Mouse (Mus musculus): Measurements from ENCODE around the gene Prss43. TPM values are rescaled to one million over a fixed set of nuclear protein-coding genes. Genes with fewer than 3 reads are reported as not detected.
"Not testable (repeated sequence)": the region's sequence is repeated elsewhere in the genome, so short reads cannot be mapped to it uniquely, and the experiment has no call there.

Prss43 gene
- polyA plus RNA-seq, 2 experiments = not detected

DNA sequence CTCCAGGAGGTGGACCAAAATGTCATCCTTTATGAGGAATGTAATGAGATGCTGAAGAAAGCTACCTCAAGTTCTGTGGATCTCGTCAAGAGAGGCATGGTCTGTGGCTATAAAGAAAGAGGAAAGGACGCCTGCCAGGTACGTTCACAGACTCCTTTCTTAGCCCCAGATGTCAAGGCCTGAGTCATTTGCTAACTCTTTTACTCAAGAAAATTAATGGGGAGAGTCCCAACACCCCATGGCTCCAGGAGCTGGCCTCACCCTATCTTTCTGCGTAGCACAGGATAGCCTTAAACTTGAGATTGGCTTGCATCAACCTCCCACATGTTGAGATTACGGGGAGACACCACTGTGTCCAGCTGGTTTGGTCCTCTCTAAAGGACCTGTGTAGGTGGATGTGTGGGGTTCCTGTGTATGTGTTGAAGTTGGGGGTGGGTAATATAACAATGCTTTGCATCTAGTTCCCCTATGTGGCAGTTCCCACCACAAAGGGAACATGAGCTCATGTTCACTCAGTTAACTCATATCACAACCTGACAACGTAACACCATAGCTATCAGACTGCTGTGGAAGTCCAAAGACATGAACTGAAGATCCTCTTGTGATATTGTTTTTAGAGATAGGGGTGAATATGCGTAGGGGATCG, 25.5 kb upstream of the Prss43 start:
- Histone ChIP-seq H3K4me1 (ENCODE audit: control insufficient read depth, insufficient read depth, low read length) (no peaks in the 10 kb centered on the region), H3K36me3 (ENCODE audit: control insufficient read depth, insufficient read depth, low read length) (no peaks in the 10 kb centered on the region), H3K4me3 (replicated peaks; ENCODE audit: low read length) (no peak overlapping the region), H3K27me3 (ENCODE audit: control insufficient read depth, insufficient read depth, low read length) (no peaks in the 10 kb centered on the region), H3K9ac (ENCODE audit: low read depth, low read length, severe bottlenecking) (no peak overlapping the region), H3K27ac (replicated peaks; ENCODE audit: low read depth, low read length) (no peak overlapping the region), H3K4me2 (replicated peaks; ENCODE audit: low read depth, low read length, severe bottlenecking) (no peak overlapping the region), H3K9me3 (ENCODE audit: control insufficient read depth, low read length) (no peaks in the 10 kb centered on the region)
- whole genome bisulfite sequencing = 76% methylated on average over 8 of the region's 8 CpGs
- TF ChIP-seq POLR2A (IDR thresholded peaks at IDR 0.05; ENCODE audit: borderline replicate concordance, extremely low read depth, insufficient read depth, insufficient read length) = no peak
- no peak for ATAC-seq (ENCODE audit: low FRiP score, low read depth)
- DNase-seq (ENCODE audit: low spot score) = no peak

DNA sequence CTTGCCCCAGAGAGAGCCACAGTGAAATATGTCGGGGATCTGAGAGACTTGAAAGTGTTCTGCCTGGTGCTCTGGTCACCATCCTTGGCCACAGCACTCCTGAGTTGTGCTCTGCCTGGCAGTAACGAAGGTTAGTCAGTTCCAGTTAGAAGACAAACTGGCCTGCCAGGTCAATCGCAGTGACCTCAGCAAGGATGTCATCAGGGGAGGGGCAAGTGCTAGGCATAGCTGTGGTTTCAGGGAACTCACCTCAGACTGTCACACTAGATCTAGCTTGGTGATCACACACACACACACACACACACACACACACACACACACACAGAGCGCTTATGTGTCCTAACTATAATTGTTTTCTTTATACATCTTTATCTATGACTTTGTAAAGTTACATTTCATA, 23.2 kb upstream of the Prss43 start:
- Histone ChIP-seq H3K4me3 (replicated peaks; ENCODE audit: low read length) (no peak overlapping the region), H3K4me1 (ENCODE audit: control insufficient read depth, insufficient read depth, low read length) (no peaks in the 10 kb centered on the region), H3K9ac (ENCODE audit: low read depth, low read length, severe bottlenecking) (no peak overlapping the region), H3K36me3 (ENCODE audit: control insufficient read depth, insufficient read depth, low read length) (no peaks in the 10 kb centered on the region), H3K9me3 (ENCODE audit: control insufficient read depth, low read length) (no peaks in the 10 kb centered on the region), H3K4me2 (replicated peaks; ENCODE audit: low read depth, low read length, severe bottlenecking) (no peak overlapping the region), H3K27me3 (ENCODE audit: control insufficient read depth, insufficient read depth, low read length) (no peaks in the 10 kb centered on the region), H3K27ac (replicated peaks; ENCODE audit: low read depth, low read length) (no peak overlapping the region)
- WGBS = 64% methylated on average over 4 of the region's 4 CpGs
- DNase-seq (ENCODE audit: low spot score) = no peak
- TF ChIP-seq POLR2A (IDR thresholded peaks at IDR 0.05; ENCODE audit: borderline replicate concordance, extremely low read depth, insufficient read depth, insufficient read length) = no peak
- ATAC-seq (ENCODE audit: low FRiP score, low read depth) = no peak

DNA sequence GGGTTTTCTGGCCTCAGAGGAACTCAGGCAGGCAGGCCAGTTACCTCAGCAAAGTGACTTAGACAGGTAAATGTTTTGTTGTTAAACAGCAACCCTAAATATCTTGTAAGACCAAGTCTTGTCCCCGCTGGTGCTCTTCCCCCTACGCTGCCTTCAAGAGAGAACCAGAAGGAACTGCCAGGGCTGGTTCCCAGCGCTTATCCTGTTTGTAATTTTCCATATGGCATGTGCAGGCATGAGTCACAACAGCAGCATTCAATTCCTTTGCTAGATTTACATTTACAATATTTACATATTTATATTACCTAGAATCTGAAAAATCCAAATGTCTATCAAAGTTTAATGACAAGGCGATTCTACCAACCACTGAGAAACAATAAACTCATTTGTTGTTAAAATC, 16.4 kb upstream of the Prss43 start:
- ATAC-seq (ENCODE audit: low FRiP score, low read depth) = no peak
- WGBS = 71% methylated on average over 4 of the region's 4 CpGs

DNA sequence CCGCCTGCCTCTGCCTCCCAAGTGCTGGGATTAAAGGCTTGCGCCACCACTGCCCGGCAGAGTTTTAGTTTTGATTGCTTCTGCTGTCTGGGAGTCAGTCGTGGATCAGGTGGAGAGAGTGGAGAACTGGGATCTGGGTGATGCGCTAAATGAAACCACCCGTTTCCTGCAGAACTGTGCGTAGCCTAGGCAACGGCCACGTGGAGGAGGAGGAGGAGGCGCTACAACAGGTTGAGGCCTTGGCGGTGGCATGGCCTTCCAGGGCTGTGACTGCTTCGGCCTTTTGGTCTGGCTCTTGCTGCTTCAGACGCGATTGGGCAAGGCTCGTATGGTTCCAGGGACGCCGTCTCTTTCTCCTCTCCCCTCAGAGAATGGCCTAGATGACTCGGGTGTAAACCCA, 12.7 kb upstream of the Prss43 start, which contains the start of gene Prss44:
Prss44 (plus strand) TSS at position 206 of the 400 bp plus-strand sequence.
- no peaks in the 10 kb centered on the region for H3K36me3 ChIP-seq (ENCODE audit: control insufficient read depth, insufficient read depth, low read length)
- no peaks in the 10 kb centered on the region for H3K9me3 ChIP-seq (ENCODE audit: control insufficient read depth, low read length)
- WGBS = 48% methylated on average over 17 of the region's 18 CpGs
- H3K27ac ChIP-seq (replicated peaks; ENCODE audit: low read depth, low read length) = no peak within 1 kb of the TSS
- H3K4me3 ChIP-seq (replicated peaks; ENCODE audit: low read length) = no peak within 1 kb of the TSS
- no peak within 1 kb of the TSS for H3K4me2 ChIP-seq (replicated peaks; ENCODE audit: low read depth, low read length, severe bottlenecking)
- no peak within 1 kb of the TSS for H3K9ac ChIP-seq (ENCODE audit: low read depth, low read length, severe bottlenecking)
- no peak for ATAC-seq (ENCODE audit: low FRiP score, low read depth)
- TF ChIP-seq POLR2A (IDR thresholded peaks at IDR 0.05; ENCODE audit: borderline replicate concordance, extremely low read depth, insufficient read depth, insufficient read length) = no peak
- DNase-seq (ENCODE audit: low spot score) = no peak
- H3K27me3 ChIP-seq (ENCODE audit: control insufficient read depth, insufficient read depth, low read length) = no peaks in the 10 kb centered on the region
- H3K4me1 ChIP-seq (ENCODE audit: control insufficient read depth, insufficient read depth, low read length) = no peaks in the 10 kb centered on the region

More for the DNA sequence above, 16.4 kb upstream of the Prss43 start:
- Histone ChIP-seq H3K27ac (replicated peaks; ENCODE audit: low read depth, low read length) (no peak overlapping the region), H3K36me3 (ENCODE audit: control insufficient read depth, insufficient read depth, low read length) (no peaks in the 10 kb centered on the region), H3K27me3 (ENCODE audit: control insufficient read depth, insufficient read depth, low read length) (no peaks in the 10 kb centered on the region), H3K4me1 (ENCODE audit: control insufficient read depth, insufficient read depth, low read length) (no peaks in the 10 kb centered on the region), H3K4me2 (replicated peaks; ENCODE audit: low read depth, low read length, severe bottlenecking) (no peak overlapping the region), H3K9ac (ENCODE audit: low read depth, low read length, severe bottlenecking) (no peak overlapping the region), H3K9me3 (ENCODE audit: control insufficient read depth, low read length) (no peaks in the 10 kb centered on the region), H3K4me3 (replicated peaks; ENCODE audit: low read length) (no peak overlapping the region)
- DNase-seq (ENCODE audit: low spot score) = no peak
- no peak for TF ChIP-seq POLR2A (IDR thresholded peaks at IDR 0.05; ENCODE audit: borderline replicate concordance, extremely low read depth, insufficient read depth, insufficient read length)

DNA sequence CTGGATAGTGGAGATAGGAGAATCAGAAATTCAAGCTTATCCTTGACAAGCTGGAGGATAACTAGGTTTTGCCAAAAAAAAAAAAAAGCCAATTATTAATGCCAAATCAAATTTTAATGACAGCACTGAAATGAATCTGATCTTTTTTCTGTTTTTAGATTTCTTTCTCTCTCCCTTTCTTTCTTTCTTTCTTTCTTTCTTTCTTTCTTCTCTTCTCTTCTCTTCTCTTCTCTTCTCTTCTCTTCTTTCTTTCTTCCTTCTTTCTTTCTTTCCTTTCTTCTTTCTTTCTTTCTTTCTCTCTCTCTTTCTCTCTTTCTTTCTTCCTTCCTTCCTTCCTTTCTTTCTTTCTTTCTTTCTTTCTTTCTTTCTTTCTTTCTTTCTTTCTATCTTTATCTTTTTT, 5.9 kb upstream of the Prss43 start:
- not testable (repeated sequence) for H3K4me2 ChIP-seq (replicated peaks; ENCODE audit: low read depth, low read length, severe bottlenecking); H3K27ac ChIP-seq (replicated peaks; ENCODE audit: low read depth, low read length); H3K27me3 ChIP-seq (ENCODE audit: control insufficient read depth, insufficient read depth, low read length); H3K4me3 ChIP-seq (replicated peaks; ENCODE audit: low read length); DNase-seq (ENCODE audit: low spot score); H3K36me3 ChIP-seq (ENCODE audit: control insufficient read depth, insufficient read depth, low read length); H3K4me1 ChIP-seq (ENCODE audit: control insufficient read depth, insufficient read depth, low read length); H3K9me3 ChIP-seq (ENCODE audit: control insufficient read depth, low read length); H3K9ac ChIP-seq (ENCODE audit: low read depth, low read length, severe bottlenecking); ATAC-seq (ENCODE audit: low FRiP score, low read depth)

DNA sequence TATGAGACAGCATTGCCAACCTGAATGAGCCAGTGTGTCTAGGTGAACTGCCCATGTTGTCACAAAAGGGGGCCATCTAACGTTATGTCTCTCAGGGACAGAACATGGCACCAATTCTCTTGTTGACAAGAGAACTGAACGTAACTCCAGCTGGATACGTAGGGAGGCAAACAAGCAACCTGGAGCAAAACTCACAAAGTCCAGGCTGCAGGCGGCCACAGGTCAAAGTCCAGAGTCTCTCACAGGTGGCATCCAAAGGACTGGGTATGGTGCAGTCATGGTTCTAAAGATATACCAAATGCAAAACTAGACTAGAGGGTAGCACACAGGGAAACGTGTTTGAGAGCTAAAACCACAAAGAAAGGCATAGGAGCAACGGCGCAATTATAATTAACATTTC, 5.1 kb upstream of the Prss43 start:
- no peaks in the 10 kb centered on the region for H3K27me3 ChIP-seq (ENCODE audit: control insufficient read depth, insufficient read depth, low read length)
- H3K9ac ChIP-seq (ENCODE audit: low read depth, low read length, severe bottlenecking) = no peak overlapping the region
- ATAC-seq (ENCODE audit: low FRiP score, low read depth) (no peak), DNase-seq (ENCODE audit: low spot score) (no peak)
- H3K27ac ChIP-seq (replicated peaks; ENCODE audit: low read depth, low read length) = no peak overlapping the region
- H3K36me3 ChIP-seq (ENCODE audit: control insufficient read depth, insufficient read depth, low read length) = no peaks in the 10 kb centered on the region
- WGBS = 84% methylated on average over 7 of the region's 7 CpGs
- H3K4me2 ChIP-seq (replicated peaks; ENCODE audit: low read depth, low read length, severe bottlenecking) = no peak overlapping the region
- TF ChIP-seq POLR2A (IDR thresholded peaks at IDR 0.05; ENCODE audit: borderline replicate concordance, extremely low read depth, insufficient read depth, insufficient read length) = no peak
- H3K4me3 ChIP-seq (replicated peaks; ENCODE audit: low read length) = no peak overlapping the region
- H3K9me3 ChIP-seq (ENCODE audit: control insufficient read depth, low read length) = no peaks in the 10 kb centered on the region
- H3K4me1 ChIP-seq (ENCODE audit: control insufficient read depth, insufficient read depth, low read length) = no peaks in the 10 kb centered on the region
